Mouse (Mus musculus): ENCODE results near the gene Zfp174. TPM values are rescaled to one million over a fixed set of nuclear protein-coding genes. Genes with fewer than 3 reads are reported as not detected.
"Not testable (repeated sequence)": the region's sequence is repeated elsewhere in the genome, so short reads cannot be mapped to it uniquely, and the experiment has no call there.

The Zfp174 gene
- 1.8 and 2.3 TPM in 2 replicates for polyA plus RNA-seq (2015; fragmentation: Nextera tagmentation; extraction: Ambion mirVana)

- H3K36me3 ChIP-seq: no peaks in the 10 kb centered on the region
- no peaks in the 10 kb centered on the region for H3K27me3 ChIP-seq
- peak; percentile 98 for ATAC-seq (ENCODE audit: insufficient number of reproducible peaks, insufficient read depth, low FRiP score, low TSS enrichment, low read depth)
- no peak within 1 kb of the TSS for H3K27ac ChIP-seq
- peak within 1 kb of the TSS; percentile 67 for H3K4me3 ChIP-seq
- peak within 1 kb of the TSS; percentile 67 for H3K4me2 ChIP-seq
- WGBS: 2% methylated on average over 38 of the region's 38 CpGs
- peaks cover 11% of the 10 kb centered on the region; the same call in 1 of the 2 replicates for H3K4me1 ChIP-seq
- no peaks in the 10 kb centered on the region for H3K9me3 ChIP-seq
- peak within 1 kb of the TSS; percentile 82 for H3K9ac ChIP-seq
These were observed at the start of gene Zfp174 for GRCm38 (mm10) chr16:3846711-3847518. TSS of gene Zfp174 (plus strand) at chr16:3847268.

- 83% methylated on average over 3 of the region's 3 CpGs for WGBS
- no peak for ATAC-seq (ENCODE audit: insufficient number of reproducible peaks, insufficient read depth, low FRiP score, low TSS enrichment, low read depth)
- H3K4me2 ChIP-seq: no peak overlapping the region
- H3K27me3 ChIP-seq: no peaks in the 10 kb centered on the region
- H3K36me3 ChIP-seq: no peaks in the 10 kb centered on the region
- H3K27ac ChIP-seq: no peak overlapping the region
- 0 out of 2 replicates have a peak, but pooled peaks cover 8% of the 10 kb centered on the region for H3K9me3 ChIP-seq
- H3K4me3 ChIP-seq: no peak overlapping the region
- no peak overlapping the region for H3K9ac ChIP-seq
- H3K4me1 ChIP-seq: no peaks in the 10 kb centered on the region
These were observed 38.9 kb upstream of the Zfp174 start for GRCm38 (mm10) chr16:3808176-3808575.

GRCm38 (mm10) chr16:3814667-3815066 is 32.4 kb upstream of the Zfp174 start:
- 80% methylated on average over 6 of the region's 6 CpGs for WGBS
- ATAC-seq (ENCODE audit: insufficient number of reproducible peaks, insufficient read depth, low FRiP score, low TSS enrichment, low read depth); H3K4me3 ChIP-seq; H3K27me3 ChIP-seq; H3K9me3 ChIP-seq; H3K36me3 ChIP-seq; H3K4me1 ChIP-seq; H3K27ac ChIP-seq; H3K9ac ChIP-seq; H3K4me2 ChIP-seq: not testable (repeated sequence)

- no peak for ATAC-seq (ENCODE audit: insufficient number of reproducible peaks, insufficient read depth, low FRiP score, low TSS enrichment, low read depth)
- Histone ChIP-seq H3K9me3 (no peaks in the 10 kb centered on the region), H3K36me3 (no peaks in the 10 kb centered on the region), H3K4me2 (no peak overlapping the region), H3K27ac (no peak overlapping the region), H3K27me3 (no peaks in the 10 kb centered on the region), H3K4me1 (no peaks in the 10 kb centered on the region), H3K4me3 (no peak overlapping the region), H3K9ac (no peak overlapping the region)
- WGBS: 86% methylated on average over 2 of the region's 2 CpGs
These were observed 26.9 kb upstream of the Zfp174 start for GRCm38 (mm10) chr16:3820202-3820601.

GRCm38 (mm10) chr16:3828021-3828420 is 19.0 kb upstream of the Zfp174 start:
- Histone ChIP-seq H3K9ac (no peak overlapping the region), H3K4me2 (no peak overlapping the region), H3K27me3 (no peaks in the 10 kb centered on the region), H3K36me3 (no peaks in the 10 kb centered on the region), H3K4me1 (no peaks in the 10 kb centered on the region), H3K4me3 (no peak overlapping the region), H3K9me3 (no peaks in the 10 kb centered on the region), H3K27ac (no peak overlapping the region)
- ATAC-seq (ENCODE audit: insufficient number of reproducible peaks, insufficient read depth, low FRiP score, low TSS enrichment, low read depth): no peak
- WGBS: 62% methylated on average over 3 of the region's 3 CpGs

GRCm38 (mm10) chr16:3829727-3830126 is 17.3 kb upstream of the Zfp174 start:
- ATAC-seq (ENCODE audit: insufficient number of reproducible peaks, insufficient read depth, low FRiP score, low TSS enrichment, low read depth): no peak
- Histone ChIP-seq H3K4me1 (no peaks in the 10 kb centered on the region), H3K27ac (no peak overlapping the region), H3K36me3 (no peaks in the 10 kb centered on the region), H3K4me3 (no peak overlapping the region), H3K9ac (no peak overlapping the region), H3K9me3 (no peaks in the 10 kb centered on the region), H3K4me2 (no peak overlapping the region), H3K27me3 (no peaks in the 10 kb centered on the region)
- WGBS: 85% methylated on average over 2 of the region's 2 CpGs

- ATAC-seq (ENCODE audit: insufficient number of reproducible peaks, insufficient read depth, low FRiP score, low TSS enrichment, low read depth): no peak
- no peak within 1 kb of the TSS for H3K27ac ChIP-seq
- H3K9me3 ChIP-seq: no peaks in the 10 kb centered on the region
- no peak within 1 kb of the TSS for H3K9ac ChIP-seq
- no peak within 1 kb of the TSS for H3K4me3 ChIP-seq
- H3K4me1 ChIP-seq: no peaks in the 10 kb centered on the region
- no peaks in the 10 kb centered on the region for H3K36me3 ChIP-seq
- H3K27me3 ChIP-seq: no peaks in the 10 kb centered on the region
- H3K4me2 ChIP-seq: no peak within 1 kb of the TSS
These were observed 16.4 kb upstream of the Zfp174 start, which contains the start of gene Olfr15 for GRCm38 (mm10) chr16:3830588-3831109. TSS of gene Olfr15 (plus strand) at chr16:3830878.

- ATAC-seq (ENCODE audit: insufficient number of reproducible peaks, insufficient read depth, low FRiP score, low TSS enrichment, low read depth): no peak
- no peak overlapping the region for H3K4me3 ChIP-seq
- H3K9me3 ChIP-seq: no peaks in the 10 kb centered on the region
- no peaks in the 10 kb centered on the region; the same call in 1 of the 2 replicates for H3K27me3 ChIP-seq
- no peak overlapping the region for H3K27ac ChIP-seq
- H3K36me3 ChIP-seq: no peaks in the 10 kb centered on the region
- no peak overlapping the region for H3K4me2 ChIP-seq
- WGBS: 80% methylated on average over 2 of the region's 2 CpGs
- no peaks in the 10 kb centered on the region for H3K4me1 ChIP-seq
- no peak overlapping the region for H3K9ac ChIP-seq
These were observed 11.6 kb upstream of the Zfp174 start for GRCm38 (mm10) chr16:3835461-3835860.

- Histone ChIP-seq H3K36me3 (no peaks in the 10 kb centered on the region), H3K9me3 (no peaks in the 10 kb centered on the region), H3K4me3 (no peak overlapping the region), H3K9ac (no peak overlapping the region), H3K27me3 (no peaks in the 10 kb centered on the region; the same call in 1 of the 2 replicates), H3K4me2 (no peak overlapping the region), H3K27ac (no peak overlapping the region), H3K4me1 (no peaks in the 10 kb centered on the region)
- no peak for ATAC-seq (ENCODE audit: insufficient number of reproducible peaks, insufficient read depth, low FRiP score, low TSS enrichment, low read depth)
- 59% methylated on average over 17 of the region's 17 CpGs for WGBS
These were observed 7.7 kb upstream of the Zfp174 start for GRCm38 (mm10) chr16:3839157-3839885.

GRCm38 (mm10) chr16:3842989-3843388 is 4.1 kb upstream of the Zfp174 start:
- H3K4me1 ChIP-seq: peaks cover 8% of the 10 kb centered on the region; the same call in 1 of the 2 replicates
- H3K9ac ChIP-seq: no peak overlapping the region
- WGBS: 25% methylated on average over 4 of the region's 4 CpGs
- no peaks in the 10 kb centered on the region for H3K9me3 ChIP-seq
- H3K4me2 ChIP-seq: no peak overlapping the region
- no peak for ATAC-seq (ENCODE audit: insufficient number of reproducible peaks, insufficient read depth, low FRiP score, low TSS enrichment, low read depth)
- no peak overlapping the region for H3K4me3 ChIP-seq
- H3K27ac ChIP-seq: no peak overlapping the region
- H3K27me3 ChIP-seq: no peaks in the 10 kb centered on the region; the same call in 1 of the 2 replicates
- H3K36me3 ChIP-seq: no peaks in the 10 kb centered on the region

- no peaks in the 10 kb centered on the region; the same call in 1 of the 2 replicates for H3K27me3 ChIP-seq
- H3K4me1 ChIP-seq: peaks cover 10% of the 10 kb centered on the region; the same call in 1 of the 2 replicates
- H3K9me3 ChIP-seq: no peaks in the 10 kb centered on the region
- no peak for ATAC-seq (ENCODE audit: insufficient number of reproducible peaks, insufficient read depth, low FRiP score, low TSS enrichment, low read depth)
- no peak overlapping the region for H3K4me3 ChIP-seq
- no peak overlapping the region for H3K9ac ChIP-seq
- H3K27ac ChIP-seq: no peak overlapping the region
- no peak overlapping the region for H3K4me2 ChIP-seq
- WGBS: 64% methylated on average over 1 of the region's 1 CpGs
- H3K36me3 ChIP-seq: no peaks in the 10 kb centered on the region
These were observed 3.3 kb upstream of the Zfp174 start for GRCm38 (mm10) chr16:3843796-3844195.

Data from embryonic facial prominence, embryonic 13.5 days (tissue).